Mouse (Mus musculus): ENCODE results near the gene Cox8c.
A peak's percentile ranks its signal among the peaks of the same experiment; 100 is the strongest.

The Cox8c gene

DNA sequence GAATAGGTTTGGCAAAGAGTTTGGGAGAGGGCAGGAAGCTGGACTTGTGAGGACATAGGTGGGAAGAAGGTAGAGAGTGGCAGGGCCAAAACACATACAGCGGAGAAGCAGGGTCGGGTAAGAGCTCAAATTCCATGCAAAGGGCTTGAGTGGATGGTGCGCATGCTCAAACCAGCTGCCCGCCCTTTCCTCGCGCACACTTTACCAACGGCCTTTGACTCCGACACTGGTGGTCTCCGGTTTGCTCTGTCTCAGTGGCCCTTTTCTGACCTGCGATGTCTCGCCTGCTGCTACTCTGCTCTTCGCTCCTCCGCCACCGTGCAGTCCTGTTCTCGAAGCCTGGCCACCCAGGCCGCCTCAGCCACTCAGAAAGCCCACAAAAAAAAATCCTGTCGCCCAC, at the start of gene Cox8c:
TSS of gene Cox8c (plus strand) at position 226 of the 400 bp plus-strand sequence.
- DNase-seq (ENCODE audit: low spot score) = no peak

DNA sequence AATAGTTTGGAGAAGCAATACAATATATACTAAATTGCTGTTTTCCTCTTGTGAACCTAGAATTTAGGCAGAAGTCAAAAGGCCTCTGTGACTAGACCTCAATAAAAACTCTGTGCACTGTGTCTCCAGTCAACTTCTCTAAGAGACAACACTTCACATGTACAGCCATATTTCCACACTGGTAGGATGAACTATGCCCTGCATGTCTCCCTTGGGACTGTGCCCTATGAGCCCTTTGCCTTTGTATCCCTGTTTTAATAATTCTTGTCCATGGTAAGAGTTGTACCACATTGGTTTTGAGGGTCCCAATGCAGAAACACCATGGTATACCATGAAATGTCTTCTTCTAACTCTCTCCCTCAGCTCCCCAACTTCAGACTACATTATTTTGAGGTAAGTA, 38.3 kb upstream of the Cox8c start:
- DNase-seq (ENCODE audit: low spot score) = no peak

DNA sequence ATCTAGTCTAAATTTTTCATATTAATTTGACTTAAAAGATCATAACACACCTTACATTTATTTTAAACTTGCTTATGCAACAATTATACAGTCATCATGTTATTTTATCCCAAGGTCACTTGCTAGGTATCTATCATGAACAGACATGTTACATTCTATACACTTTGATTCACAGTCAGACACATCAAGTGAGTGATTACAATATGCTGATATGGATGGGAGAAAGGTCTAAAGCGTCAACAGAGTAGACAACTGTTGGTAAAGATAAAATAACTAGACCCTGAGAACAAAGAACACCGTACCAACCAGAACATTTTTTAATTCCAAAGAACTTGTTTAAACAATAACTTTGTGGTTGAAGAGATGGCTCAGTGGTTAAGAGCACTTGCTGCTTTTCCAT, 29.3 kb upstream of the Cox8c start:
- no peak for DNase-seq (ENCODE audit: low spot score)

DNA sequence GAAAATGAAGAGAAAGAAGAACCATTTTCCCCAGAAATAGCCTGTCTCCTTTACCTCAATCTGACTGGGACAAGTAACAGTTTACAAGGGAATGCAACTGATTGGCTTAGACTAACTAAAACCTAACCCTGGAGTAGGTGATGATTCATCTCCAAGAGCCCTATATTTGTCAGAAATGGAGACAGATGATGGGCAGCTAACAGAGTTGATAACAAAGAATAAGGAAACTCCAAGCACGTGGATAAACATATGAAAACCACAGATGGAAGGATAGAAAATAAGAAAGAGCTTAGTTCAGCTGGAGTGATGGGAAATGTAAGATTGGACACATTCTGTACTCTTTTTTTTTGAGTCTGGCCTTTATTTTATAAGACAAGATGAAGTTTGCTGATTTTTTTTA, 28.6 kb upstream of the Cox8c start:
- no peak for DNase-seq (ENCODE audit: low spot score)

DNA sequence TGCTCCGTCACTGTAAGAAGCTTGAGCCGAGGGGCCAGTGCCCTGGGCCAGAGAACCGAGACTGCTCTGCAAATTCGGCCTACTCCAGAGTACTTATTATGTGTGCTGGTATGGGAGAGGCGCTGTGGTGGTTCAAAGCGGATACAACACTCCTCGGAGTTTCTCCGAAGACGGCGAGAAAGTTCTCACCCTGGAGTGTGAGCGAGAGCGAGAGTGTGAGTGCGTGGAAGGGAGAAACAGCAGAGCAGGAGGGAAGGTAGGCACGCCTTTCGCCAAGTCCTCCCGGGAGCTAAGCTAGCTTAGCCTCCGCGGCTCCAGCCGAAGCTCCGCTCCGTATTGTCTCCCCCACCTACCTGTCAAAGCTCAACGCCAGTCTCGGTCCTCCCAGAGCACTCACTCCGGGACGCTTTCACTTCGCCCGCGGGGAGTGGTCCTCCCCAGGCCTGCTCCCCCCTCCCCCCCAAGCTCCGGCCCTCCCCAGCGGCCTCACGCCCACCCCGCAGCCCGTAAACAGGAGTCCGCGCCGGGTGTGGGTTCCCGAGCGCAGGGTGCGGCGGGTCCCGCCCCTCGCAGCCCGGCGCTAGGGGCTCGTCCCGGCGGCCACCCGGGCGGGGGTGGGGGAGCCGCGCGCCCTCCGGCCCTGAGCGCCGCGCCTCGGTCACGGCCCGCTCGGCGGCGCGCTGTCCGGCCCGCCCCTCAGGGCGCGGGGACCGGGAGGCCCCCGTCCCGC, 21.6 kb upstream of the Cox8c start:
- peak; percentile 29 for DNase-seq (ENCODE audit: low spot score)

DNA sequence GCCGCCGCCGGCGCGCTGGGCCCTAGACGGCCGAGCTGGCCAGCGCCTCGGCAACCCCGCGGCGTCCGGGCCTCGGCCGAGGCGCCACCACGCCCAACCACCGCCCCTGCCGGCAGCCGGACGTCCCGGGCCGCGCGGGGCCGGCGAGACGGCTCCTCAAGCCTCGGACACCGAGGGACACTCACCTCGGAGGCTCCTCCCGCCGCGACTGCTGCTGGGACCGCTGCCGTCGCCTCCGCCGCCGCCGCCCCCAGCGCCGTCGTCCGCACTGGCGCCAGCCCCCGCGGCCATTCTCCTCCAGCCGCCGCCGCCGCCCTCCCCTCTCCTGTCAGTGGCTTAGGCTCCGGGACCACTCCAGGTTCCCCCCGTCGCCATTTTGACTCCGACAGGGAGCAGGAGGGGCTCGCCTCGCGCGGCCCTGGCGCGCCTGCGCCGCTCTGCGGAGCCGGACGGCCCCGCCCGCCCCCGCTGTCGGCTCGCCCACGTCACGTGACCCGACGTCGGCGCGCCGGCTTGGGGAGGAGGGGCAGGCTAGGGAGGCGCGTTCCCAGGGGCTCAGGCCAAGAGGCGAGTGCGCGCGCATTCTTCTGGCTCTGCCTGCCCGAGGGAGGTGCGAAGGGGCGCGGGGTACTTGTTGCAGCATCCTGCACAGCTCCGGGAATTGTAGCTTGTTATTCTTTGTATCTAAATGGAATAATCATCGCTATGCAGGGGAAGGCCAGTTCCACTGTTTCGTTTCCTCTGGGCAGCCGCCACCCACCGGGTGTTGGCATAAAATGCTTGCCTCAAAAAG, 20.9 kb upstream of the Cox8c start, which contains the start of gene Btbd7:
TSS of gene Btbd7 (minus strand) at position 441 of the 793 bp plus-strand sequence.
- peak; percentile 93 for DNase-seq (ENCODE audit: low spot score)

DNA sequence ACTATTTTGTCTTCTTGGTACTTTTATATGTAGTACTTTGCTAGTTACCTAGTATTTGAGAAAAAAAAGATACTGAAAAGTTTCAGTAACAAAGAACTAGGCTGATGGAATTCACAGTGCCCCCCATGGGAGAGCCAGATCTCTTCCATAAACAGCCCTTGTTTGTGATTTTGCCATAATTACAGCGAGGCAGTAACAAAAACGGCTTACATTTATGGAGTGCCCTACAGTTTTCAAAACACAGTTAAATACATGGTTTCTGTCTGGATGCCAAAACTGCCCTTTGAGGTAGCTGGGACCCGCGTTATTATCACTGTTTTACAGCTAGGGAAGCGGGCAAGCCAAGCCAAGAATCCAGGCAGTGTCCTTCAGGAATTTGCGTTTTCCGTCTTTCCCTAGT, 20.2 kb upstream of the Cox8c start:
- DNase-seq (ENCODE audit: low spot score) = no peak

DNA sequence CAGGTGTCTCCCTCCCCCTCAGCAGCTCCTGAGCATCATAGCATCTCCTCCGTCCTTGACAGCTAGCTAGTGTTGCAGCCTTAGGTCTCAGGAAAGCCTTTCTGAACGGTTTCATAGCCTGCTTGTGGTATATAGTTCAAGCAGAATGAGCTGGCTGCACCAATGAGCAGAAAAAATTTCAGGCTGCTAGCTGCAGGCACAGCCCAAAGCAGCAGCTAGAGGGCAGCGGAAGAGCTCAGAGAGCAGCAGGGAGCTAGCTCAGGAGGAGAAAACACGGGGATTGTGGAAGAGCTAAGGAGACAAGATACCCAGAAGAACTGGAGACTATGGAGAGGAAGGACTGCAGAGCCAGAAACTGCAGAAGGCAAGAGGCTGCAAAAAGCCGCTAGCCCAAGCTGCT, 13.4 kb upstream of the Cox8c start:
- DNase-seq (ENCODE audit: low spot score) = no peak

DNA sequence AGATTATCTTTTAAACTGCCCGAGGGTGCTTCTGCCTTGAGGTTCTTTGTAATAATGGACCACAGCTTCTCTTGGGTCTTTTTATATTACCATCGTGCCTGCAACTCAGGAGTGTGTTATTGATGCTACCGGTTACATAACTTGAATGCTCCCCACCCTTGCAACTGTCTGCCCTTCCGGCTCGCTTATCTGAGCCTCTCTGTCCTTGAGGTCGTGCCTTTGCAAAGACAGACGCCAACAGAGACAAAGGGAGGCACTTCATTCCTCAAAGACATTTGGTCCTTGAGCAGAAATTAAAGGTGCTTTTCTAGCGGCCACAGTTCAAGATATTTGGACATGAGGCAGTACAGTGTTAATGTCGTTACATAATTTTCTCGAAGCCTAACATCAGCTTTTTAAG, 11.8 kb upstream of the Cox8c start:
- DNase-seq (ENCODE audit: low spot score) = no peak

DNA sequence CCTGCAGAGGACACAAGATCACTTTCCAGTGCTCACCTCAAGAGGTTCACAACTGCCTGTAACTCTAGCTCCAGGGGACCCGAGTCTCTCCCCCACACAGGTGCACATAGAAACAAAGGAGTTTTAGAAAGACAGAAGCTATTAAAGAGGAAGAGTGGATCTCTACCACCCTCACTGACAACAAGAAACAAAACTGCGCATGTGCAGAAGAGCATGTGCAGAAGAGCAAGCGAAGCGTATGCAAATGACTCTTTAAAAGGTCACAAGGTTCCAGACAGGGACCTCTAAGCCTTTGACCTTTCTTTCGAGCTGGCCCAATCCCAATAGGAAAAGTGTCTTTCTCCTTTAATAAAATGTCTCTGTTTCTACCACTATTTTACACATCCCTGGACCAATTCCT, 10.5 kb upstream of the Cox8c start:
- DNase-seq (ENCODE audit: low spot score) = no peak

DNA sequence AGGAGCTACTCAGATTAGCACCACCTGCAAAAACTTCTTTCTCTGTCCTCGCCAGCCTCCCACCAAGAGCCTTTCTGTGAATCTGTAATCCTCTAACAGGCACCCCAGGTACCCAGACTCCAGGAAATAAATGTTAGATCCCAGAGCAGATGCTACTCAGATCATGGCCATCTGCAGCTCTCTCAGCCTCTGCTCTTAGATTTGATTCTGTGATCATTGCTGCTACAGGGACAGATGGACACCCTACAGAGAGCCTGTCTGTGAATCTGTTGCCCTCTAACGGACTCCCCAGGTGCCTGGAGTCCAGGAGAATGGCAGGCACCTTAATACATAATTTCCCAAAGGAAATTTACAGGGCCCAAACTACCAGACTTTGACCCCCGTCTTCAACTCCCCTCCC, 9.1 kb downstream of the Cox8c start:
- DNase-seq (ENCODE audit: low spot score) = no peak

DNA sequence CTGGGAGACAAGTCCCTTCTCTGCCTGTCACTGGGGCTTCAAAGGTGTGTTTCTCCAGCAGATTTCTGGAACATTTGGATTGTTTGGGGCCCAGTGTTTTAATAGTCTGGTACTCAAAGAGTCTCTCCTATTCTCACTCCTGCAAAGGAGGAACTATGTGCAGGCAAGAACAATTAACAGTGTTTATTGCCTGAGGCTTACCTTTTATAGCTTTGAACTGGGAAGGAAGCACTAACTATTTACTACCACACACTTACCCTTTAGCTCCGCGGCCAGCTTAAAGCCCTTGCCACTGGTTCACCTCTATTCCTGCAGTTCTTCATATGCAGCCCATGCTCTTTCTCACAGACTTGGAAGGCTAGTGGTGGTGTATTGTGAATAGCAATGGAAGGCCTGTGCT, 17.0 kb downstream of the Cox8c start:
- no peak for DNase-seq (ENCODE audit: low spot score)

DNA sequence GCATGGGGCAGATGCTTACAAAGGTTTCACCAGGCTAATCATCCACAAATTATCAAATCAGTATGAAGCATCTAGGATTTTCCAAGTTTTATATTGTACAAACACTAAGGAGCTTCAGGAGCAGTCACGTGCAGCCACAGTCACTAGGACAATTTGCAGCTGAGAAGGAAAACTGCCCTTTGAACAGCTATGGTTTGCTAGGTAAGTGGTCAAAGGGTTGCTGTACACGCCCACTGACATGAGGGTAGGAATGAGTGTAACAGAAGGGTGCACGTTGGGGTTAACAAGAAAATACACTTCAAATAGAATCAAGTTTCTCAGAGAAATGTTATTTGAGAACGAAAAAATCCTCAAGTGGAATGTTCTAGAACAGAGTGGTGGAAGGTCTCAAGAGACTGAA, 30.6 kb downstream of the Cox8c start:
- no peak for DNase-seq (ENCODE audit: low spot score)

DNA sequence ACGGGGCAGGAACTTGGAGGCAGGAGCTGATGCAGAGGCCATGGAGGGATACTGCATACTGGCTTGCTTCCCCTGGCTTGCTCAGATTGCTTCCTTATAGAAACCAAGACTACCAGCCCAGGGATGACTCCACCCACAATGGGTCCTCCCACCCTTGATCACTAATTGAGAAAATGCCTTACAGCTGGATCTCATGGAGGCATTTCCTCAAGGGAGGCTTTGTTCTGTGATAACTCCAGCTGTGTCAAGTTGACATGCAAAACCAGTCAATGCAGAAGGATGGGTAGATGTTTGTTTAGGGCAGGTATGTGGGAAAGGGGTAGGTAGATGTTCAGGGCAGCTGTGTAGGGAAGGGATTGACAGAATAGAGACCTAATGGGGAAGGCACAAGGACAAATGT, 31.2 kb downstream of the Cox8c start:
- DNase-seq (ENCODE audit: low spot score) = no peak

DNA sequence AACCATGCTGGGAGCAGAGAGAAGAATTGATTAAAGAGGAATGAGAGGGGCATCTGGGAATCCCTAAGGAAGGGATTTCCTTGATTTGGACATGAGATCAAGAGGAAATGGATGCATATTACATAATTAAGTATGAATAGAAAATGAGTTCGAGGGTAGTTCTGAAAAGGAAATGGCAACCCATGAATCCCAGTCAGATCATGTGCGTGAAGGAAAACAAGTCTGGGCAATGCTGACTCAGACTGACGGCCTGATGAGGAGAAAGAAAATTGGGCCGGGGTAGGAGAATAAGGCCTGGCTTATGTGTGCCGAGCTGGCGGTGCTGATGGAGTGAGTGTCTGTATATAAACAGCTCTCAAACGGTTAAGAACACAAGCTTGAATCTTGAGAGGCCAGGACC, 31.7 kb downstream of the Cox8c start:
- DNase-seq (ENCODE audit: low spot score) = no peak

DNA sequence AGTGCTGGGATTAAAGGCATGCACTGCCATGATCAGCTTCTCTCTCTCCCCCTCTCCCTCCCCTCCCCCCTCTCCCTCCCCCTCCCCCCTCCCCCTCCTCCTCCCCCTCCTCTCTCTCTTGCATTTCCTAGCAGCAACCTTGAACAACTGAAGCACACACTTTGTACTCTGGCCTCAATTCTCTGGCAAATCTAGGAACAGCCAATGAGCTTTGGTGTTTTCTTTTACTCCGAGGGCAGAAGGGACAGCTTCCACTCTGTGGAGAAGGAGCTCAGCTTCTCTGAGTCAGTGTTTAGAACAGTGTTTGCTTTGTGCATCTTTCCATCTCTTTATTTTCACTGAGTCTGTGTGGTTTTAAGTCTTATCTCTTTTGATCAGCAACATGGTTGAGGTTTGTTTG, 36.8 kb downstream of the Cox8c start:
- DNase-seq (ENCODE audit: low spot score) = no peak

DNA sequence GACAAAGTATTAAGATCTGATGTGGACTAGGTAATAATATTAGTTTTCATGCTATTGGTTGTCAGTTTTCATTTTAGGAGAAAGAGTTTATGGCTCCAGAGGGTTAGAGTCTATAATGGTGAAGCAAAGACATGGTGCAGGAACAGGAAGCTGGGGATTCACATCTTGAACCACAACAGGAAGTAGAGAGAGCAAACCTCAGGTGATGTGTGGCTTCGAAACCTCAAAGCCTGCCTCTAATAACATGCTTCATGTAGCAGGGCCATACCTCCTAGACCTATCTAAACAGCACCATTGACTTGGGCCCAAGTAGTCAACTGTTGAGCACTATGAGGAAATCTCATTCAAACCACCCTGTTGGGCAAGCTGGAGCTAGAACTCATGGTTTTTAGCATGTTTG, 46.5 kb downstream of the Cox8c start:
- DNase-seq (ENCODE audit: low spot score) = no peak

DNA sequence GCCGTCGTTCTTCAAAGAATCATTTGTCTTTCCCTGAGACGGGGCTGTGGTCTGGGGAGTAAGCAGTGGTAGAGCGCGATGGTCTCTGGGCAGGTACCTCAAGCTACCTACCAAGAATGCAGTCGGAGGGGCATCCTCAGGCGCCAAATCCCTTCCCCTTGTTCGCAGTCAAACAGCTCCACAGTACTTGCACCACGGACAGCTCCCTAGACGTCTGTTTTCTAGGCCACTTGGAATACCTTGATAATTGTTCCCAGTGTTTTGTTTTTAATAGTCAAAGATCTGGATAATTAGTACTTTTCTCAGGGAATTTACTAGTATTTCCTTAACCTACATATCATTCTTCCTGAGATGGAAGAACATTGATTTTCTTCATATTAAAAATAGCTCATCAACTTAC, 48.7 kb downstream of the Cox8c start:
- no peak for DNase-seq (ENCODE audit: low spot score)

DNA sequence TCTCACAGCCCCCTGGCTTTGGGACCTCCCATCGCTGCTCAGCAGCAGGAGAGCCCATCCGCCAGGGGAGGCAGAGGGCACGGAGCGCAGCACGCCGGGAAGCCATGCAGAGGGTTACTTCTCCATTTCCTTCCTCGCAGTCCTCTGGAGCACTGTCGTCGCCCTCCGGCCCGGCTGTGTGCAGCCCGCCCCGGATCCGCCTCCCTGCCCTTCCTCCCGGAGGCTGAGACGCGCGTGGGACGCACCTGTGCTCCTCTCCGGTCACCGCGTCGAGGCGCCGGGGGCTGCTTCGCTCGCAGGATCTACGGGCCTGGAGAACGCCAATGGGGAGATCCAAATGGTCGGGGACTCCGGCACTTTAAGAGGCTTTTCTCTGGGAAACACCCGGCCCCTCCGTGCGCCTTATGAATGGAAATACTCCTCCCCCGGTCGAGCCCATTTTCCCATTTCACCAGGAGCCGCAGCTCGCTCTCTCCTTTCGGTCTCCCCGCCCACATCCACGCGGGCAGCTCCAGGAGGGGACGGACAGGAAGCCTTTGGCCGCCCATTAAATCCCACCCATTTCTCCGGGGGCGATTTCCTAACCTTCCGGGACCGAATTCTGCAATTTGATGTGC, 49.8 kb downstream of the Cox8c start, which contains the start of gene Unc79:
TSS of gene Unc79 (plus strand) at position 82 of the 617 bp plus-strand sequence.
- no peak for DNase-seq (ENCODE audit: low spot score)

DNA sequence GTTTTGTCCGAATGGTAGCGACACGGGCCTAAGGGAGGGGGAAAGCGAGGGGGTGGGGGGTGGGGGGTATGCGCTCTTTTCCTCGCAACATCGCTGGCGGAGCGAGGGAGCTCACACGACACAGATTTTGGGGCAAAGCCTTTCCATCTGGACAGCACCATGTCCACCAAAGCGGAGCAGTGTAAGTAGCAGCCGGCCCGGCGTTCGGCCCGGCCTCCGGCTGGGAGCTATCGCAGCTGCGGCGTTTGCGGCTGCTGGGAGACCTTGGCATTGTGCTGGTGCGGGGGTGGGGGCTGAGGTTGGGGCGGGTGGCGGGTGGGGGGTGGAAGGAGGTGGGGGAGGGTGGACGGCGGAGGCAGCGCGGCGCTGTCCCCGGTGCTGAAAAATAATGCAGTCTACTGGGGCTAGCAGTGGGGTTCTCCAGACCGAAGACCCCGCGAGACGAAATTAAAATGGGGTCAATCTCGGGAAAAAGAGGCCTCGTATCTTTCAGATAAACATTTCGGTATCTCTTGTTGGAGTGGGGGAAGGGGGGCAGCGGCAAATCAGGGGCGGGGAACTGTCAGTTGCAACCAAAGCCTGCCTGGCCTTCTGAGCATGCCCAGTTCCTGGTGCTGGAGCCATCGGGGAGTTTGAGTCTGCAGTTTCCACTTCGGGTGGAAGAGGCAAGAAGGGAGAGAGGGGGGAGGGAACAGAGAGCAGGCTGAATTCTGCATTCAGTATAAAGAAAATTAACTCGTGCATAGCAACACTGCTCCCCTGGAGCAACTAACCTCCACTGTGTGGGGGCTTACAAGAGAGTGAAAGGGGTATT, 50.5 kb downstream of the Cox8c start:
- no peak for DNase-seq (ENCODE audit: low spot score)
